Mouse (Mus musculus) heart, adult 18-20 months (tissue): ENCODE data around the gene Tspan5. TPM values are rescaled to one million over a fixed set of nuclear protein-coding genes. Genes with fewer than 3 reads are reported as not detected.

Experiments
- DNase-seq, 2 experiments: peaks; one replicate each; pipeline ENCODE4 v3.0.0; 2021 to 2022; ENCODE audit warnings: mixed read lengths in 1 of 2
- total RNA-seq, 2 experiments: library from RNA; stranded (reverse); gene quantifications; 2 replicates each; pipeline ENCODE4 v1.2.3; 2021

The Tspan5 gene
- total RNA-seq, 2 experiments from 2014 or later = 6.4 to 6.9 TPM

GRCm38 (mm10) chr3:138812565-138812964, 70.6 kb downstream of the Tspan5 start:
- no peak for DNase-seq

- peak in 1 of 2 experiments; percentile 8 for DNase-seq
Measured at GRCm38 (mm10) chr3:138813139-138813810, 71.3 kb downstream of the Tspan5 start.

- no peak for DNase-seq
Measured at GRCm38 (mm10) chr3:138814457-138814856, 72.5 kb downstream of the Tspan5 start.

- DNase-seq = peak; percentile 60 to 75
Measured at GRCm38 (mm10) chr3:138815127-138815837, 73.3 kb downstream of the Tspan5 start.

GRCm38 (mm10) chr3:138816888-138817656, 75.1 kb downstream of the Tspan5 start:
- DNase-seq = no peak

GRCm38 (mm10) chr3:138819862-138820261, 77.9 kb downstream of the Tspan5 start:
- DNase-seq = no peak

GRCm38 (mm10) chr3:138820296-138820695, 78.3 kb downstream of the Tspan5 start:
- no peak for DNase-seq

GRCm38 (mm10) chr3:138821886-138822445, 80.0 kb downstream of the Tspan5 start:
- no peak for DNase-seq

GRCm38 (mm10) chr3:138823857-138824256, 81.9 kb downstream of the Tspan5 start:
- DNase-seq = no peak

GRCm38 (mm10) chr3:138825296-138825695, 83.3 kb downstream of the Tspan5 start:
- no peak for DNase-seq

- DNase-seq = no peak
Measured at GRCm38 (mm10) chr3:138826243-138826800, 84.3 kb downstream of the Tspan5 start.

- no peak for DNase-seq
Measured at GRCm38 (mm10) chr3:138832827-138833517, 91.0 kb downstream of the Tspan5 start.

- no peak for DNase-seq
Measured at GRCm38 (mm10) chr3:138834174-138834573, 92.2 kb downstream of the Tspan5 start.

GRCm38 (mm10) chr3:138836937-138837336, 94.9 kb downstream of the Tspan5 start:
- DNase-seq = no peak

- DNase-seq = no peak
Measured at GRCm38 (mm10) chr3:138837651-138838050, 95.7 kb downstream of the Tspan5 start.

GRCm38 (mm10) chr3:138839656-138840055, 97.7 kb downstream of the Tspan5 start:
- no peak for DNase-seq

- DNase-seq = no peak
Measured at GRCm38 (mm10) chr3:138841288-138841687, 99.3 kb downstream of the Tspan5 start.

- no peak for DNase-seq
Measured at GRCm38 (mm10) chr3:138843180-138843579, 101.2 kb downstream of the Tspan5 start.

GRCm38 (mm10) chr3:138843641-138844040, 101.6 kb downstream of the Tspan5 start:
- no peak for DNase-seq

GRCm38 (mm10) chr3:138845820-138846219, 103.8 kb downstream of the Tspan5 start:
- no peak for DNase-seq

- DNase-seq = no peak
Measured at GRCm38 (mm10) chr3:138847809-138848208, 105.8 kb downstream of the Tspan5 start.
